Mouse (Mus musculus) layer of hippocampus, adult 2 months (tissue): ENCODE results near the gene Cerkl. TPM values are rescaled to one million over a fixed set of nuclear protein-coding genes. Genes with fewer than 3 reads are reported as not detected.

Experiments
- DNase-seq, 2 experiments: peaks; one replicate each; pipeline ENCODE4 v3.0.0; 2022; ENCODE audit warnings: low spot score in 2 of 2
- H3K27ac ChIP-seq: fragments of 200-600 bp; 2 replicates; pipeline ENCODE4 v1.8.1; 2022
- H3K4me3 ChIP-seq: fragments of 200-600 bp; 2 replicates; pipeline ENCODE4 v1.8.1; 2022; ENCODE audit warnings: mild to moderate bottlenecking
- CTCF ChIP-seq: fragments of 200-600 bp; conservative IDR thresholded peaks from 2 replicates; pipeline ENCODE4 v1.8.1; 2022; ENCODE audit warnings: antibody characterized with exemption, mild to moderate bottlenecking, moderate library complexity
- total RNA-seq, 2 experiments: library from RNA; stranded (reverse); gene quantifications; 2 replicates each; pipeline ENCODE4 v1.2.3; 2021

The Cerkl gene
- total RNA-seq, 2 experiments from 2014 or later = 7.0 to 10.4 TPM

- no peak for TF ChIP-seq CTCF
- H3K4me3 ChIP-seq = peak overlapping the region; percentile 56
- DNase-seq = no peak
- peak overlapping the region; percentile 65 for H3K27ac ChIP-seq
Observed at GRCm38 (mm10) chr2:79429108-79429507, 27.5 kb downstream of the Cerkl start.

- DNase-seq = no peak
- Histone ChIP-seq H3K4me3 (peak overlapping the region; percentile 56), H3K27ac (peak overlapping the region; percentile 65)
- no peak for TF ChIP-seq CTCF
Observed at GRCm38 (mm10) chr2:79428569-79429104, 27.9 kb downstream of the Cerkl start.

GRCm38 (mm10) chr2:79428022-79428421 is 28.6 kb downstream of the Cerkl start:
- no peak for TF ChIP-seq CTCF
- Histone ChIP-seq H3K27ac (no peak overlapping the region), H3K4me3 (peak overlapping the region; percentile 56)
- no peak for DNase-seq

- Histone ChIP-seq H3K4me3 (no peak overlapping the region), H3K27ac (no peak overlapping the region)
- TF ChIP-seq CTCF = no peak
- no peak for DNase-seq
Observed at GRCm38 (mm10) chr2:79421696-79422095, 34.9 kb downstream of the Cerkl start.

- H3K27ac ChIP-seq = no peak overlapping the region
- DNase-seq = no peak
- TF ChIP-seq CTCF = no peak
- no peak overlapping the region for H3K4me3 ChIP-seq
Observed at GRCm38 (mm10) chr2:79414505-79414904, 42.1 kb downstream of the Cerkl start.

GRCm38 (mm10) chr2:79410903-79411255 is 45.7 kb downstream of the Cerkl start:
- no peak overlapping the region for H3K27ac ChIP-seq
- no peak for DNase-seq
- no peak overlapping the region for H3K4me3 ChIP-seq
- TF ChIP-seq CTCF = no peak

- no peak for TF ChIP-seq CTCF
- H3K27ac ChIP-seq = no peak overlapping the region
- no peak for DNase-seq
- H3K4me3 ChIP-seq = no peak overlapping the region
Observed at GRCm38 (mm10) chr2:79410247-79410902, 46.2 kb downstream of the Cerkl start.

GRCm38 (mm10) chr2:79405661-79406405 is 50.8 kb downstream of the Cerkl start:
- Histone ChIP-seq H3K27ac (no peak overlapping the region), H3K4me3 (no peak overlapping the region)
- DNase-seq = no peak
- no peak for TF ChIP-seq CTCF

- Histone ChIP-seq H3K27ac (no peak overlapping the region), H3K4me3 (no peak overlapping the region)
- no peak for TF ChIP-seq CTCF
- no peak for DNase-seq
Observed at GRCm38 (mm10) chr2:79400045-79400444, 56.5 kb downstream of the Cerkl start.

- Histone ChIP-seq H3K4me3 (no peak overlapping the region), H3K27ac (no peak overlapping the region)
- TF ChIP-seq CTCF = no peak
- DNase-seq = no peak
Observed at GRCm38 (mm10) chr2:79399234-79400000, 57.2 kb downstream of the Cerkl start.

GRCm38 (mm10) chr2:79398831-79399230 is 57.8 kb downstream of the Cerkl start:
- Histone ChIP-seq H3K27ac (no peak overlapping the region), H3K4me3 (no peak overlapping the region)
- no peak for DNase-seq
- TF ChIP-seq CTCF = no peak

GRCm38 (mm10) chr2:79398343-79398742 is 58.2 kb downstream of the Cerkl start:
- no peak for DNase-seq
- Histone ChIP-seq H3K27ac (no peak overlapping the region), H3K4me3 (no peak overlapping the region)
- no peak for TF ChIP-seq CTCF

- H3K27ac ChIP-seq = no peak overlapping the region
- no peak for TF ChIP-seq CTCF
- no peak for DNase-seq
- no peak overlapping the region for H3K4me3 ChIP-seq
Observed at GRCm38 (mm10) chr2:79397107-79397506, 59.5 kb downstream of the Cerkl start.
